Mouse (Mus musculus): ENCODE data around the gene Olfr1016. TPM values are rescaled to one million over a fixed set of nuclear protein-coding genes. Genes with fewer than 3 reads are reported as not detected.

Gene Olfr1016
- not detected in 2 replicates for polyA plus RNA-seq (2015; fragmentation: Nextera tagmentation; extraction: Ambion mirVana)

DNA sequence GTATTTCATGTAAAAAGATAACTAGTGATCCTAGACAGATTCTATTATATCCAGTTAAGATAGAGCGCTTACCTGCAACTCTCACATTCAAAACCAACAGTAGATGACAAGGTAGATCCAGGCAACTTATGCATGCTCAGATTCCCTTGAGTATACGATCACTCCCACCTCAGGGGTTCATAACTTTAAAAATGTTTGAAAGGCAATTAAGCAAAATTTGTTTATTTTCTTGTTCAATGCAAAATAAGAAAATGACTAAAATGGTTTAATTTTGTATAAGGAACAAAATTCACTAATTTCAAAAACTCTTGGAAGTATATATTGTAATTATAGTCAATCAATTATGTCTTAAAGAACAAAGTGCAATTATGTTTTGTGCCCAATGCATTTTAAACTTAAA is at the start of gene Olfr1016:
Gene Olfr1016 (minus strand): TSS at position 101 of the 400 bp plus-strand sequence.
- TF ChIP-seq EP300 (optimal IDR thresholded peaks at IDR 0.05) (no peak), CTCF (IDR thresholded peaks at IDR 0.05; ENCODE audit: low read depth) (no peak)
- no peak for ATAC-seq (ENCODE audit: low FRiP score, low TSS enrichment)
- Histone ChIP-seq H3K27me3 (ENCODE audit: control insufficient read depth, insufficient read depth, low read length) (no peaks in the 10 kb centered on the region), H3K9ac (ENCODE audit: low read length) (no peak within 1 kb of the TSS), H3K9me3 (ENCODE audit: control insufficient read depth, low read length) (no peaks in the 10 kb centered on the region), H3K27ac (replicated peaks) (no peak within 1 kb of the TSS), H3K36me3 (ENCODE audit: control insufficient read depth, insufficient read depth, low read length) (no peaks in the 10 kb centered on the region), H3K4me3 (ENCODE audit: low read depth, low read length) (no peak within 1 kb of the TSS), H3K4me2 (replicated peaks; ENCODE audit: low read depth) (no peak within 1 kb of the TSS), H3K4me1 (replicated peaks; ENCODE audit: control insufficient read depth, insufficient read depth) (no peaks in the 10 kb centered on the region)
- no peak for DNase-seq (ENCODE audit: low spot score)
- 90% methylated on average over 2 of the region's 2 CpGs for WGBS

DNA sequence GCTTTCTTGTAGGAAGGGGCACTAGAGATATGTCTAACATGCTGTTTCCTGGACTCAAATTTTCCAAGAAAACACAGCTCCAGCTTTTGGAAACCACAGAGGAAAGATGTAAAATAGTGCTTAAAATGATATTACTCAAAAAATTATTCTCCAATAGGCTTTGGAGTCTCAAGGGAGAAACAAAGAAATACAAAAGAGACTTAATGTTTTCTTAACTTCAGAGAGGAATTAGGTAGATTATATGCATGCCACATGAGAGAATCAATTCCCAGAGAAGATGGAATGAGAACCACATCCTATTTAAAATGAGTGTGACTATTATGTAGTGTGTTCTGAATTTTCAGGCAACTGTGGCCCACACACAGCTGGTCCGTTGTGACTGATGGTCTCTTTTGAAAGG is 44.4 kb upstream of the Olfr1016 start, which contains the start of gene Olfr1020:
Gene Olfr1020 (plus strand): TSS at position 301 of the 400 bp plus-strand sequence.
- Histone ChIP-seq H3K4me1 (replicated peaks; ENCODE audit: control insufficient read depth, insufficient read depth) (no peaks in the 10 kb centered on the region), H3K4me2 (replicated peaks; ENCODE audit: low read depth) (no peak within 1 kb of the TSS), H3K27me3 (ENCODE audit: control insufficient read depth, insufficient read depth, low read length) (no peaks in the 10 kb centered on the region), H3K36me3 (ENCODE audit: control insufficient read depth, insufficient read depth, low read length) (no peaks in the 10 kb centered on the region), H3K4me3 (ENCODE audit: low read depth, low read length) (no peak within 1 kb of the TSS), H3K27ac (replicated peaks) (no peak within 1 kb of the TSS), H3K9me3 (ENCODE audit: control insufficient read depth, low read length) (no peaks in the 10 kb centered on the region), H3K9ac (ENCODE audit: low read length) (no peak within 1 kb of the TSS)
- ATAC-seq (ENCODE audit: low FRiP score, low TSS enrichment), result no peak
- no peak for DNase-seq (ENCODE audit: low spot score)
- 80% methylated on average over 1 of the region's 1 CpGs for WGBS
- no peak for TF ChIP-seq CTCF (IDR thresholded peaks at IDR 0.05; ENCODE audit: low read depth)
- no peak for TF ChIP-seq EP300 (optimal IDR thresholded peaks at IDR 0.05)

GRCm38 (mm10) chr2:85845383-85845782 is 43.0 kb upstream of the Olfr1016 start, which contains the start of gene Olfr1019:
Gene Olfr1019 (minus strand): TSS chr2:85845483.
- TF ChIP-seq CTCF (IDR thresholded peaks at IDR 0.05; ENCODE audit: low read depth), result no peak
- no peak for TF ChIP-seq EP300 (optimal IDR thresholded peaks at IDR 0.05)
- ATAC-seq (ENCODE audit: low FRiP score, low TSS enrichment) (no peak), DNase-seq (ENCODE audit: low spot score) (no peak)

DNA sequence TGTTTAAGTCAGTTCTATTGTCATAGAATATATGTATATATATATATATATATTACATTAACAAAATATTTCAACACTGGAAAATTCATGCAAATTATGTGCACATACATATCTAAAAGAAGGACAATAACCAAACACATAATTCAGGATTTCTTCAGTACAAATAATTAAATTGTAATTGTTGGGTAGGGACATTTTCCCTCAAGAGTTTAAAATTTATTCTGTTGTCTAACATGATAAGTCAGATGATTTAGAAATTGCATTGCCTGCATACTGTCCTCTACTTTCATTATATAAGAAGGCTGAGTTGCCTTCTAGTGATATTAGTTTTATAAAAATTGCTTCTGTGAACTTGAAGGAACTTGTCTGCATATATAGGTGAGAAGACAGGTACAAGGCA is 15.8 kb upstream of the Olfr1016 start, which contains the start of gene Olfr1018:
Gene Olfr1018 (plus strand): TSS at position 301 of the 400 bp plus-strand sequence.
- DNase-seq (ENCODE audit: low spot score), result no peak
- ATAC-seq (ENCODE audit: low FRiP score, low TSS enrichment), result no peak
- Histone ChIP-seq H3K4me2 (replicated peaks; ENCODE audit: low read depth) (no peak within 1 kb of the TSS), H3K9ac (ENCODE audit: low read length) (no peak within 1 kb of the TSS), H3K4me3 (ENCODE audit: low read depth, low read length) (no peak within 1 kb of the TSS), H3K27ac (replicated peaks) (no peak within 1 kb of the TSS), H3K9me3 (ENCODE audit: control insufficient read depth, low read length) (no peaks in the 10 kb centered on the region), H3K27me3 (ENCODE audit: control insufficient read depth, insufficient read depth, low read length) (no peaks in the 10 kb centered on the region), H3K36me3 (ENCODE audit: control insufficient read depth, insufficient read depth, low read length) (no peaks in the 10 kb centered on the region), H3K4me1 (replicated peaks; ENCODE audit: control insufficient read depth, insufficient read depth) (no peaks in the 10 kb centered on the region)
- no peak for TF ChIP-seq CTCF (IDR thresholded peaks at IDR 0.05; ENCODE audit: low read depth)
- TF ChIP-seq EP300 (optimal IDR thresholded peaks at IDR 0.05), result no peak

More at GRCm38 (mm10) chr2:85845383-85845782, 43.0 kb upstream of the Olfr1016 start, which contains the start of gene Olfr1019:
- no peaks in the 10 kb centered on the region for H3K4me1 ChIP-seq (replicated peaks; ENCODE audit: control insufficient read depth, insufficient read depth)
- no peak within 1 kb of the TSS for H3K27ac ChIP-seq (replicated peaks)
- H3K4me3 ChIP-seq (ENCODE audit: low read depth, low read length), result no peak within 1 kb of the TSS
- H3K9ac ChIP-seq (ENCODE audit: low read length), result no peak within 1 kb of the TSS
- H3K9me3 ChIP-seq (ENCODE audit: control insufficient read depth, low read length), result no peaks in the 10 kb centered on the region
- H3K4me2 ChIP-seq (replicated peaks; ENCODE audit: low read depth), result no peak within 1 kb of the TSS
- H3K36me3 ChIP-seq (ENCODE audit: control insufficient read depth, insufficient read depth, low read length), result no peaks in the 10 kb centered on the region
- no peaks in the 10 kb centered on the region for H3K27me3 ChIP-seq (ENCODE audit: control insufficient read depth, insufficient read depth, low read length)

DNA sequence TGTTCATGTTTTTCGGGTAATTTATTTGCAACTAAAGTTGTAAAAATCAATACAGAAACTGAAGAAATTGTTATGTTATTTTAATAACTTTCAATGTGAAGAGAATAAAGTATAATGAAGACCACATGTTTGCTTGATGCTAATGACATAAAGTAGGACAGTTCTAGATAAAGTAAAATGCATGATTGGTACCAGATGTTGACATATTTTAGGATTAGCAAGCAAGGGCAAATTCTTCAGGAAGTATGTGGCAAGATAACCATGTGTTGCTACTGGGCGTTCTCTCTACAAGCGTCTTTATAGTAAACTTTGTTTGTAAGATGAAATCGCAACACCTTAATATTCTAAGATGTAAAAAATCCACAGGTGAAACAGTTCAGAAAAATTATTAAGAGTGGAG is 2.2 kb upstream of the Olfr1016 start:
- Histone ChIP-seq H3K9me3 (ENCODE audit: control insufficient read depth, low read length) (no peaks in the 10 kb centered on the region), H3K4me1 (replicated peaks; ENCODE audit: control insufficient read depth, insufficient read depth) (no peaks in the 10 kb centered on the region), H3K4me3 (ENCODE audit: low read depth, low read length) (no peak overlapping the region), H3K36me3 (ENCODE audit: control insufficient read depth, insufficient read depth, low read length) (no peaks in the 10 kb centered on the region), H3K4me2 (replicated peaks; ENCODE audit: low read depth) (no peak overlapping the region), H3K27ac (replicated peaks) (no peak overlapping the region), H3K27me3 (ENCODE audit: control insufficient read depth, insufficient read depth, low read length) (no peaks in the 10 kb centered on the region), H3K9ac (ENCODE audit: low read length) (no peak overlapping the region)
- DNase-seq (ENCODE audit: low spot score), result no peak
- 75% methylated on average over 4 of the region's 4 CpGs for WGBS
- no peak for ATAC-seq (ENCODE audit: low FRiP score, low TSS enrichment)
- TF ChIP-seq CTCF (IDR thresholded peaks at IDR 0.05; ENCODE audit: low read depth) (no peak), EP300 (optimal IDR thresholded peaks at IDR 0.05) (no peak)

DNA sequence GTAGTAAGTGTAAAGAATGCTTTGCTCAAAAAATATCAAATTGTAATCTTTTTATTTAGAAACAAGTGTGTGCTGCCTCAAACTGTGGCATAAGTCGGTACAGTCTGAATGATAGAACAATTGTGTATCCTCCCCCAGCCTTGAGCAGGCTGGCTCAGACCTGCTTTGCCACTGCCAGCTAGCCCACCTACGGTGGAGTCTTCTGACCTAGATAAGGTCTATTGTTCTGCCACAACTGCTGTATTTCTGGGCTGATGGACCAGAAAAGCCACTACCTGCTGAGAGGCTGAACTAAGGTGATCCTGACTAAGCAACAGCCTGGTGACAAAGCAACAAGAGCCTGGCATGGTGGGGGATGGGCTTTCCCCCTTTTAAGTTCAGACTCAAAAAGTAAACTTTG is 10.0 kb downstream of the Olfr1016 start:
- Histone ChIP-seq H3K9me3 (ENCODE audit: control insufficient read depth, low read length) (no peaks in the 10 kb centered on the region), H3K4me2 (replicated peaks; ENCODE audit: low read depth) (no peak overlapping the region), H3K9ac (ENCODE audit: low read length) (no peak overlapping the region), H3K4me1 (replicated peaks; ENCODE audit: control insufficient read depth, insufficient read depth) (no peaks in the 10 kb centered on the region), H3K36me3 (ENCODE audit: control insufficient read depth, insufficient read depth, low read length) (no peaks in the 10 kb centered on the region), H3K27me3 (ENCODE audit: control insufficient read depth, insufficient read depth, low read length) (no peaks in the 10 kb centered on the region), H3K27ac (replicated peaks) (no peak overlapping the region), H3K4me3 (ENCODE audit: low read depth, low read length) (no peak overlapping the region)
- TF ChIP-seq CTCF (IDR thresholded peaks at IDR 0.05; ENCODE audit: low read depth) (no peak), EP300 (optimal IDR thresholded peaks at IDR 0.05) (no peak)
- ATAC-seq (ENCODE audit: low FRiP score, low TSS enrichment) (no peak), DNase-seq (ENCODE audit: low spot score) (no peak)
- WGBS, result 44% methylated on average over 2 of the region's 2 CpGs

All from stomach, postnatal 0 days (tissue).